Mouse (Mus musculus) forebrain, embryonic 10.5 days (tissue): ENCODE measurements around the gene Hist1h2bc. TPM values are rescaled to one million over a fixed set of nuclear protein-coding genes. Genes with fewer than 3 reads are reported as not detected.

Experiments used
- DNase-seq: peaks from one replicate; pipeline ENCODE4 v3.0.0-alpha.2; 2017; ENCODE audit warnings: low spot score; ENCODE audit errors: extremely low spot score
- H3K27ac ChIP-seq: fragments of 300-500 bp; sonication (generic); 2 replicates; pipeline ENCODE4 v1.5.1; 2016; ENCODE audit warnings: mild to moderate bottlenecking
- H3K27me3 ChIP-seq: fragments of 300-500 bp; sonication (generic); 2 replicates; pipeline ENCODE4 v1.6.1; 2016; ENCODE audit warnings: mild to moderate bottlenecking; ENCODE audit not compliant: poor library complexity, severe bottlenecking
- H3K36me3 ChIP-seq: fragments of 300-500 bp; sonication (generic); replicated peaks from 2 replicates; pipeline ENCODE4 v1.6.1; 2016; ENCODE audit warnings: mild to moderate bottlenecking, moderate library complexity
- H3K4me1 ChIP-seq: fragments of 300-500 bp; sonication (generic); 2 replicates; pipeline ENCODE4 v1.6.1; 2016
- H3K4me3 ChIP-seq: fragments of 300-500 bp; sonication (generic); 2 replicates; pipeline ENCODE4 v1.5.1; 2016; ENCODE audit warnings: mild to moderate bottlenecking, moderate library complexity
- H3K9me3 ChIP-seq: fragments of 300-500 bp; sonication (generic); 2 replicates; pipeline ENCODE4 v1.6.1; 2016; ENCODE audit warnings: mild to moderate bottlenecking, moderate library complexity
- microRNA-seq: library from miRNA; unstranded; fragments of <30 nt; microRNA quantifications from one replicate; pipeline ENCODE4, GENCODE M21; 2017
- polyA plus RNA-seq: library from polyadenylated mRNA; unstranded; fragments of >200 nt; fragmentation: Nextera tagmentation; extraction: Ambion mirVana; gene quantifications from 2 replicates; pipeline ENCODE4 v1.2.1, GENCODE M21; 2016

Gene Hist1h2bc
- polyA plus RNA-seq, 1 experiment from 2014 or later, result 17.2 TPM

DNA sequence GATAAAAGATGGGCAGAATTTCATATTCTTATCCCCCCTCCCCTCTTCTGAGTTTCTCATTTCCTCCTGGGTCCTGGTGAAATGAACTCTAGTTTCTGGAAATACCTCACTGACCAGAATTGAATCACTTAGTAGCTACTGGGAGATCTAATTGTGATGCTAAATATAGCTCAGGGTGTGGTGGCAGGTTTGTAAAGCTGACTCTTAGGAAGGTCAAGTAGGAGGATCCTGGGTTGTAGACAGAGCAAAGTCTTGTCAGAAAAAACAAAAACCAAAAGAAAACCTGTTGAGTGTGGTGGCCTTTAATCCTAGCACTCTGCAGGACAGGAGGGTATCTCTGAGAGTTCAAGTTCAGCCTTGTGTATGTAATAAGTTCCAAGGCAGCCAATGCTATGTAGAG, 58.0 kb downstream of the Hist1h2bc start:
- no peaks in the 10 kb centered on the region for H3K9me3 ChIP-seq
- H3K27ac ChIP-seq, result peak overlapping the region; percentile 96; the same call in 1 of the 2 replicates
- no peaks in the 10 kb centered on the region for H3K27me3 ChIP-seq
- H3K36me3 ChIP-seq, result no peaks in the 10 kb centered on the region
- DNase-seq, result no peak
- H3K4me3 ChIP-seq, result no peak overlapping the region
- peaks cover 44% of the 10 kb centered on the region for H3K4me1 ChIP-seq

Small RNA genes within 50 kb of the gene (microRNA-seq; reads per million reads assigned to microRNA genes)
- not detected for gene Gm44350

Other genes starting within 250 kb of the Hist1h2bc start
- 0.09 TPM in 1 of 2 replicates, not detected in the other for gene Btn1a1, start 218.3 kb upstream of the Hist1h2bc start, polyA plus RNA-seq
- gene Btn2a2, start 195.3 kb upstream of the Hist1h2bc start, polyA plus RNA-seq, result 0.52 and 0.54 TPM in 2 replicates
- gene Hist1h4h, start 153.1 kb upstream of the Hist1h2bc start, polyA plus RNA-seq, result 3.8 and 4.0 TPM in 2 replicates
- gene Hist1h2af, start 150.3 kb upstream of the Hist1h2bc start, polyA plus RNA-seq, result 6.7 and 9.5 TPM in 2 replicates
- gene Hist1h3g, start 148.8 kb upstream of the Hist1h2bc start, polyA plus RNA-seq, result 6.3 and 8.1 TPM in 2 replicates
- 0.74 and 0.79 TPM in 2 replicates for gene Hist1h2bh, start 140.8 kb upstream of the Hist1h2bc start, polyA plus RNA-seq
- gene Hist1h3f, start 140.1 kb upstream of the Hist1h2bc start, polyA plus RNA-seq, result 1.00 and 1.7 TPM in 2 replicates
- 0.53 and 0.60 TPM in 2 replicates for gene Hist1h4f, start 132.6 kb upstream of the Hist1h2bc start, polyA plus RNA-seq
- 0.58 and 0.60 TPM in 2 replicates for gene Hist1h1d, start 130.9 kb upstream of the Hist1h2bc start, polyA plus RNA-seq
- 6.1 and 6.7 TPM in 2 replicates for gene Hist1h3e, start 121.8 kb upstream of the Hist1h2bc start, polyA plus RNA-seq
- 102 and 105 TPM in 2 replicates for gene Hist1h2ae, start 113.0 kb upstream of the Hist1h2bc start, polyA plus RNA-seq
- gene Hist1h2bg, start 112.8 kb upstream of the Hist1h2bc start, polyA plus RNA-seq, result 6.4 and 6.7 TPM in 2 replicates
- gene Hist1h2bf, start 110.0 kb upstream of the Hist1h2bc start, polyA plus RNA-seq, result 5.8 and 6.9 TPM in 2 replicates
- gene Hist1h2ad, start 109.8 kb upstream of the Hist1h2bc start, polyA plus RNA-seq, result 1.5 TPM in 2 replicates
- 7.1 and 7.2 TPM in 2 replicates for gene Hist1h3d, start 108.4 kb upstream of the Hist1h2bc start, polyA plus RNA-seq
- gene Hist1h4d, start 102.6 kb upstream of the Hist1h2bc start, polyA plus RNA-seq, result 112 and 119 TPM in 2 replicates
- 3.2 and 3.6 TPM in 2 replicates for gene Hist1h2be, start 63.1 kb upstream of the Hist1h2bc start, polyA plus RNA-seq
- gene Hist1h1e, start 61.6 kb upstream of the Hist1h2bc start, polyA plus RNA-seq, result 19.8 and 21.4 TPM in 2 replicates
- gene Hist1h2ac, start 251 bp upstream of the Hist1h2bc start, polyA plus RNA-seq, result 1.00 and 1.1 TPM in 2 replicates
- not detected in 2 replicates for gene Hist1h1t, start 11.6 kb downstream of the Hist1h2bc start, polyA plus RNA-seq
- gene Hist1h4c, start 14.3 kb downstream of the Hist1h2bc start, polyA plus RNA-seq, result 4.5 and 5.9 TPM in 2 replicates
- gene Hfe, start 26.7 kb downstream of the Hist1h2bc start, polyA plus RNA-seq, result 1.3 and 1.5 TPM in 2 replicates
- 9.4 and 10.7 TPM in 2 replicates for gene Hist1h1c, start 54.6 kb downstream of the Hist1h2bc start, polyA plus RNA-seq
- 7.7 and 9.0 TPM in 2 replicates for gene Hist1h3c, start 61.4 kb downstream of the Hist1h2bc start, polyA plus RNA-seq
- gene Hist1h2bb, start 62.5 kb downstream of the Hist1h2bc start, polyA plus RNA-seq, result 2.3 and 2.7 TPM in 2 replicates
- gene Hist1h2ab, start 66.9 kb downstream of the Hist1h2bc start, polyA plus RNA-seq, result 49.5 and 50.4 TPM in 2 replicates
- 9.1 and 9.5 TPM in 2 replicates for gene Hist1h3b, start 68.1 kb downstream of the Hist1h2bc start, polyA plus RNA-seq
- gene Hist1h4b, start 72.8 kb downstream of the Hist1h2bc start, polyA plus RNA-seq, result 2.5 and 4.5 TPM in 2 replicates
- gene Hist1h4a, start 77.0 kb downstream of the Hist1h2bc start, polyA plus RNA-seq, result 0.69 TPM in 1 of 2 replicates, not detected in the other
- 2.2 and 3.6 TPM in 2 replicates for gene Hist1h3a, start 78.2 kb downstream of the Hist1h2bc start, polyA plus RNA-seq
- gene Hist1h1a, start 79.5 kb downstream of the Hist1h2bc start, polyA plus RNA-seq, result 2.6 and 3.3 TPM in 2 replicates
- gene Trim38, start 85.7 kb downstream of the Hist1h2bc start, polyA plus RNA-seq, result 0.10 and 0.12 TPM in 2 replicates
- not detected in 2 replicates for gene Slc17a2, start 122.8 kb downstream of the Hist1h2bc start, polyA plus RNA-seq
- gene Slc17a3, start 155.2 kb downstream of the Hist1h2bc start, polyA plus RNA-seq, result not detected in 2 replicates
- gene Slc17a1, start 183.6 kb downstream of the Hist1h2bc start, polyA plus RNA-seq, result not detected in 2 replicates
- gene Slc17a4, start 230.8 kb downstream of the Hist1h2bc start, polyA plus RNA-seq, result not detected in 2 replicates
- gene Hist1h2ba, start 250.0 kb downstream of the Hist1h2bc start, polyA plus RNA-seq, result not detected in 2 replicates